Mouse (Mus musculus): ENCODE results near the gene Sept6. TPM values are rescaled to one million over a fixed set of nuclear protein-coding genes. Genes with fewer than 3 reads are reported as not detected.

The Sept6 gene
- total RNA-seq (2021) = 1 to 10 TPM; 1.2 to 1.4 TPM
- long read RNA-seq, experiment 1 = 0 reads
- long read RNA-seq, experiment 2, partial matches to known transcripts = 0 of 1 reads
- long read RNA-seq, experiment 2, other reads (novel, unspliced or antisense) = 0 of 1 reads

DNA sequence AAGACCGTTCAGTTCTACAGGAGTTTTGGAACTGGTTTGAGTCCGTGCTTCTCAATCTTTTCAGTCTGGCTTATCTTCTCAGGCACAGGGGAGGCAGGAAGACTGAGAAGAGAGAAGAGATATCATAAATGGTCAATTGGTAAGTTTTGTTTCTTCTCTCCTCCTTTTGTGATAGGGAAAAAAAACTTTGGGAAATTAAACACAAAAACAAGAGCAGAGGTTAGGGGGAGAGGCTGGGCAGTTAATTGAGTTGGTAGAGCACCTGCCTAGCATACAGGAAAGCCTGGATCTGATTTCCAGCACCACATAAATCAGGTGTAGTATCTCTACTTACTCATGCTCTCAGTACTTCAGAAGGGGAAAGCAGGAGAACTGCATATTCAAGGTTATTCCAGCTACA lies at the start of gene Sept6:
Gene Sept6, minus strand, starts transcription at position 101 of the 400 bp plus-strand sequence.
- DNase-seq (ENCODE audit: low spot score) = no peak

- peak; percentile 9 for DNase-seq (ENCODE audit: low spot score)
Observed at GRCm38 (mm10) chrX:37028378-37028777, 36.8 kb upstream of the Sept6 start.

GRCm38 (mm10) chrX:37023652-37024309 lies 32.2 kb upstream of the Sept6 start:
- DNase-seq (ENCODE audit: low spot score) = no peak

DNA sequence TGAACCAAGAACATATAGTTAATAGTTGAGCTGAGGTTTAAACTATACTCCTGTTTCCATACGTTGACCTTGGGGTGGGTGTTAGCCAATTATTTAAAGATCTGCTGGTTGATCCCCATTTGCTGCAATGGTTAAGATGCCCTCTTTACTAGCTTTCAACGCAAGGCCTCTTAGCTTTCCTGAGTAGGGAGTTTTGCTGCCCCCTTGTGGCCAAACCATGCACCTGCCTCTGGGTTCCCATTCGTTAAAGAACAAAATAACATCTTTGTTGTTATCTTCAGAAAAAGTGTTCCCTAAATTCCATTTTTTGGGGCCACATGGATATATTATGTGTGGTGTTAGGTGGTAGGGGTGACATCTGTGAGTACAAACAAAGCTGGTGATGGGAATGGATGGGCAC lies 31.1 kb upstream of the Sept6 start:
- DNase-seq (ENCODE audit: low spot score) = peak; percentile 44

GRCm38 (mm10) chrX:37019045-37019444 lies 27.5 kb upstream of the Sept6 start:
- no peak for DNase-seq (ENCODE audit: low spot score)

DNA sequence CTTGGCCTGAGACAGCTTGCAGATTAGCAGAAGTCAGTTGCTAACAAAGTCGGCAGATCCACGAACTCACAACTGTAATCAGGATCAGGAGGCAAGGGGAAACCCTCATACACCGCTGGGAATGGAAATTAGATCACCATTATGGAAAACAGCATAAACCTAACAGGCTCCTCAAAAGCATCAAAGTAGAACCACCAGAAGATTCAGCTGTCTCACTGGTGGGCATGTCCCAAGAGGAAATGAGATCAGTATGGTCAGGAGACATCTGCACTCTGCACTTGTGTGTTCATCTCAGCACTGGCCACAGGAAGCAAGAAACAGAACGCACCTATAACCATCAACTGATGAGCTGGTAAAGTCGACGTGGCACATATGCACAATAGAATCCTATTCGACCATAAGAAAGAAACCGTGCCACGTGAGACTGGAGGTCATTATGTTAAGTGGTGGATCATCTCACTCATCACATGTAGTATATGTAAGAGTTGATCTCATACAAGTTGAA lies 26.6 kb upstream of the Sept6 start:
- no peak for DNase-seq (ENCODE audit: low spot score)

- DNase-seq (ENCODE audit: low spot score) = no peak
Observed at GRCm38 (mm10) chrX:37013870-37014269, 22.3 kb upstream of the Sept6 start.

DNA sequence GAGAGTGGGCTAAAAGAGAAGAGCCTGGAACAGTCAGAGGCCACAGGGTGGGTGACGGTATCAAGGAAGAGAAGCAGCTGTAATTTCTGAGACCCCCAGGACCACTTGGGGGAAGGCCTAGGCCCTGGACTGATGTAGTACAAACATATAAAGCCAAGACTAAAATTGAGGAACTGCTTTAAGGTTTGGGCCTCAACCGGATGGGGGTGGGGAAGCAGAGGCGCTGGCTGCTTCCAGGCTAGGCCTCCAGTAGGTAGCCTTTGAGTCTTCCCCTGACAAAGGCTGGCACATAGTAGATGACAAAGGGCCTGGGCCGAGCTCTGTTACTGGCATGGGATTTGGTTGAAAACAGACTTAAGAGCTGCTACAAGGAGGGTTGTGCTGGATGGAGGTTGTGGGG lies 555 bp downstream of the Sept6 start:
- DNase-seq (ENCODE audit: low spot score) = no peak

GRCm38 (mm10) chrX:36989752-36990404 lies 1.7 kb downstream of the Sept6 start:
- DNase-seq (ENCODE audit: low spot score) = no peak

GRCm38 (mm10) chrX:36989234-36989751 lies 2.3 kb downstream of the Sept6 start:
- peak; percentile 30 for DNase-seq (ENCODE audit: low spot score)

- DNase-seq (ENCODE audit: low spot score) = no peak
Observed at GRCm38 (mm10) chrX:36988754-36989153, 2.8 kb downstream of the Sept6 start.

- DNase-seq (ENCODE audit: low spot score) = no peak
Observed at GRCm38 (mm10) chrX:36987851-36988250, 3.7 kb downstream of the Sept6 start.

- no peak for DNase-seq (ENCODE audit: low spot score)
Observed at GRCm38 (mm10) chrX:36985041-36985440, 6.6 kb downstream of the Sept6 start.

DNA sequence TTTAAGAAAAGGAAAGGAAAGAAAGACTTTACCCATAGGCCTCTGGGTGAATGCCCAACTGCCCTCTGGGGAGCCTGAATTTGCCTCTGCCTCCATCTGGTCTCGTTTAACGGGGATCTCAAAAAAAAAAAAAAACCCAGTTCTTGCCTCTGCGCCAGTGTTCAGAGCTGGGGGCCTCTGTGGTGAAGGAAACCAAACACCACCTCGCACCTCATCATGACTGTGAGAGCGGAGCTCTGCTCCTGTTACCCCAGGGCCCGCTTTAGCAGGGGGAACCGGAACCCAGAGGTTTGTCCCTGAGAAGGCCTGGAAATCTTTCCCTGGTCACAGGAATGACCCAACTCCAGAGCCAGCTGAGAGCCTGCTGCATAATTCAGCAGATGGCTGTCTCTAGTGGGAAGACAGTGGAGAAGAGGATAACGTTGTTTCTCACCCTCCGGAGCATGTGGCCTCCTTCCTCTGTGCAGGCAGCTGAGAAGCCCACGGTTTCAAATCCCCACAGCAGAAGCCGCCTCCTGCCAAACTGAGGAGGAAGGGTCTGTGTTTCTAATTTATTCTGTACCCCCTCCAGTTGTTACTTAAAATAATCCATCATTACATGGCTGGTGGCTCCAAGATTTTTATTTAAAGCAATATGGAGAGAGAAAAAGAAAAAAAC lies 7.8 kb downstream of the Sept6 start:
- peak; percentile 15 for DNase-seq (ENCODE audit: low spot score)

- DNase-seq (ENCODE audit: low spot score) = no peak
Observed at GRCm38 (mm10) chrX:36982892-36983653, 8.5 kb downstream of the Sept6 start.

GRCm38 (mm10) chrX:36980563-36981187 lies 10.9 kb downstream of the Sept6 start:
- DNase-seq (ENCODE audit: low spot score) = no peak

DNA sequence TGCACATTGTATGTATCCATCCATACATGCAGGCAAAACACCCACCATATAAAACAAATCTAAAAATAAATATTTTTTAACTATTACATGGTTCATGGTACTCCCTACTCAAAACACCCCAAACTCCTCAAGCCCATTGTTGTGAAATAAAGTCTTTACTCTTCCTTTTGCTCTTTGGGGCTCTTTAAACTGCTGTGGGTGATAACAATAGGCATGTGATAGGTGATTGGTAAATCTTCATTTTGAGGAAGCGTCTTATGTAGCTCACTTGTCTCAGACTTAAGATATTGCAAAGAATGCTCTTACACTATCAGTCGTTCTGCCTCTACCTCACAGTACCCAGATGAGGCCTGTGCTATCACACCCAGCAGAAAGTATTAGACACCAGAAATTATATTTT lies 13.7 kb downstream of the Sept6 start:
- DNase-seq (ENCODE audit: low spot score) = no peak

GRCm38 (mm10) chrX:36976980-36977379 lies 14.6 kb downstream of the Sept6 start:
- no peak for DNase-seq (ENCODE audit: low spot score)

- DNase-seq (ENCODE audit: low spot score) = no peak
Observed at GRCm38 (mm10) chrX:36976272-36976671, 15.3 kb downstream of the Sept6 start.

- DNase-seq (ENCODE audit: low spot score) = no peak
Observed at GRCm38 (mm10) chrX:36974905-36975304, 16.7 kb downstream of the Sept6 start.

DNA sequence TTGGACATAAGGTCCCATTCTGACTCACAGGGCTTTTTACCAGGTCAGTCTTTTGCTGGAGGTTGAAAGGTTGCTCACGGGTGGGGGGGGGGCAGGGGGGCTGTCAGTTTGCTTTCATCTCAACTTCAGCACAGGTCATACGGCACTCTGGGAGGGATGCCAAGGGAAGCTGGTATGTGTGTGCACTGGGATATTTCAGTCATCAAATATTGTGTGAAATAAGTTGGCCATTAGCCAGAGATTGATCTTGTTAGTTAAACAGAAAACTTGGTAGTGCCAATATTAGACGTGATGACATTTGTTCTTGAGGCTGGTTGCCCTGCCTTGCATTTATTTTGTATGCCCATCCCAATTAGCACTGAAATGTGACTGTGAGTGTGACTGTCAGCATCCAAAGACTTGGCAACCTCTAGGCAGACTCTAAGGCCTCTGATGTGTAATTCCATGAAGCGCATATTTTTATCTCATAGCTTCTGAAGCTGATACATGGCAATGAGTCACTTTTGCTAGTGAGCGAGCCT lies 18.6 kb downstream of the Sept6 start:
- no peak for DNase-seq (ENCODE audit: low spot score)
